Mouse (Mus musculus) common myeloid progenitor, adult 5-6 weeks (primary cell): ENCODE results near the gene Allc. TPM values are rescaled to one million over a fixed set of nuclear protein-coding genes. Genes with fewer than 3 reads are reported as not detected.

Experiments
- ATAC-seq: replicated peaks from 2 replicates; pipeline ENCODE4 v1.8.0; 2016; ENCODE audit warnings: low read depth, mild to moderate bottlenecking, moderate TSS enrichment, inconsistent platforms; ENCODE audit not compliant: poor library complexity, severe bottlenecking
- total RNA-seq: library from RNA; stranded (forward); fragments of 200-1000, 187-1606 nt; gene quantifications from 2 replicates; pipeline ENCODE4 v1.2.3, GENCODE M21; 2017

Gene Allc
- total RNA-seq, 1 experiment from 2014 or later, result not detected

DNA sequence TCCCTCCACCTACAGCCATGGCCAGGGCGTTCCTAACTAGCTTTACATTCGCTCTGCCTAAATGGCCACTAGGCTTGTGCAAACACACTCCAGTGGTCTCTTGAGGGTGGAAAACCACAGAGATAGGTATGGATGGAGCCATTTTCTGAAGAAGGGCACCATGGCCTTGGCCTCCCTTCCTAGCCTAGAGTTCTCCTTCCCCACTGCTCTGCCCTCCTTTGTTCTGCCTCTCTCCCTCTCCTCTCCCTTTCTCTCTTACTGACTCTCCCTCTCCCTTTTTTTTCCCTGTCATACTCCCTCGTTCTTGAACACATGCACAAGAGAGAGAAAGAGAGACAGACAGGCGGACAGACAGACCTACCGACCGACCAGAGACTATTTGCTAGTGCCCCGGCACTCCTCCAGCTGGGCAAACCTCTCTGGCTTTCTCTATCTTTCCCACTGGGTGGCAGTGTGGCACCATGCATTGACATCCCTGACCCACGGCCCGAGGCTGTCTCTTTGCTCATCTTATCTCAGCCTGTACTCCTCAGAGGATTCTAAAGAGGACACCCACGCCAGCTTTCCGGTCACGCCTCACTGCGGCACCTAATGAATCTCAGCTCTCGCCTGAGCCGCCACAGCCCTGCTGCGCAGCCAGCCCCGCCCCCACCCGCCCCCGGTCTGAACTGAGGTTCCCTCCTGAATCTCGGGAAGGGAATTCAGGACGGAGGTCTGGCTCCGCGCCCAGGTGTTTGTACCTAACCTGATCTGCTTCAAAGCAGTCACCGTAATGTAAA is 7.0 kb upstream of the Allc start:
- peak; percentile 97 for ATAC-seq

DNA sequence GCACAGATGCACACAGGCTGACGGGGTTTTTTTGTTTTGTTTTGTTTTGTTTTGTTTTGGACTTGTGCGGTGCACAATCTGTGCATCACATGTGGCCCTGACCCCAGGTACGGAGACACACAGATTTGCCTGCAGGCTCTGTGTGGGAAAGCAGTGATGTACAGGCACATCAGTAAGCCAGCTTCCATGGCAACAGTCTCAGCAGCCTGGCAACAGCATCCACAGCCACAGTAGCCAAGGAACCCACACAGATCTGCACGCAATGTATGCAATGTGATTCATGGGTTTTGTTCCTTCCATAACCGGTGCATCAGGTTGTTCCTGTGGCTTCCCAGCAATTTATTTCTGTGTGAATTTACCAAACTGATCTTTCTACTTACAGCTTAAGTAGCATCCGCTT is 5.6 kb upstream of the Allc start:
- ATAC-seq, result no peak

GRCm38 (mm10) chr12:28584036-28584435 is 1.7 kb upstream of the Allc start:
- ATAC-seq, result no peak

DNA sequence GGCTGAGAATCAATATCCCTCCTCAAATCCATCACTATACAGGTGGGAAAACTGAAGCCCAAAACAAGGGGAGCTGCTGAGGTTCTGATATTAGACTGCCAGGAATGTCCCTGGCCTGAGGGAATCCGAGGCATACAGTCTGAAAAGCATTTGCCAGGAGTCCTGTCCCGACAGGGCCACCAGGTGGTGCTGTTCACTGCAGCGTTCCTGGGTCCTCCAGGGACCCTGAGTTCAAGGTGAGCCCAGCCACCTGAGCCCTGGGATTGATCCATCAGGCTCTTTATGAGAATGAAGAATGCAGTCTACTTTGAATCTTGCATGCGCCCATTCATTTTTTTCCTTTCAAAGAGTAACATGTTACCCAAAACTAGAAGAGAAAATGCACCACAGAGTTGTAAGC is 3.2 kb downstream of the Allc start:
- no peak for ATAC-seq

- ATAC-seq, result no peak
Observed at GRCm38 (mm10) chr12:28578147-28578546, 4.2 kb downstream of the Allc start.

DNA sequence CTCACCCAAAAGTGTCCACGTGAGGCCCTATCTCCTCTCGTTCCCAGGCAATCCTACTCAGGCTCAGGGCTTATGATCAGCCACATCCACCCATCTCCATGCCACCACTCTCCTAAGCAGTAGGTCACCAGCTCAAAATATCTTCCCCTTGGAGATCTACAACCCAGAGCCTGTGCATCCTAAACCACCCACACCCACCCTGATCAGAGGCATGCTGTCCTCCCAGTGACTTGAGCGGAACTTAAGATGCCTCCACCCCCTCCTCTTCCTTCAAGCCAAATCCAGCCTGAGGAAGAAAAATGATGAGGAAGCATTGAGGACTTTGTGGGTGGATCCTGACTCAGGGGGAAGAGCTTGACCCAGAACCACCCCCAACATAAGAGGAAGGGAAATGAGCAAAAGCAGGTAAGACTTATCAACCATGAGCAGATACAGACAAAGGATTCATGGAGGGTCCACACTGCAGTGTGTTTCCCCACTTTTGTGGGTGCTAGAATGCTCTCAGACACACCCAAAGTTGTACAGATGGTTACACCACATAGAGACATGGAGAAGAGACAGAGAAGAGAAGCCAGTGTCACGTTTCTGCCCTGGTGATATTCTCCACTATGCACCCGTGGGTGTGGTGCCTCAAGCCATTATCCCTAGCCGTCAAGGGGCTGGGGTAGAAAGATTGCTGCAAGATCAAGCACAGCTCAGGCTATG is 6.8 kb downstream of the Allc start:
- ATAC-seq, result no peak

DNA sequence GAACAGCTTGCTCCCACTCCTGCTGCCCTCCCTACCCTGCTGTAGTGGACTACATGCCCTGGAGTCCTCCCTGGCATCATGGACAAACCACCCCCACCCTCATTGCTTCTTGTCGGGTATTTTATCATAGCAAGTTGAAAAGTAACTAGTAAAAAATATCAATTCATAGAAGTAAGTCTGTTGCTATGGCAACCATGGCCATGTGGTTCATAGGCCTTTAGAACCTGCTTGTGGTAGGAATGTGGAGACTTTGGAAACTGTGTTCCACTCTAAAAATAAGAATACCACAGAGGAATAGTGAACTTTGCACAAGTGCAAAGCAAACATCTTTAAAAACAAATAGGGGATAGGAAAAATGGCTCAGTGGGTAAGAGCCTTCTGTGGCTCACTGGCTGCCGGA is 10.1 kb downstream of the Allc start:
- ATAC-seq, result no peak

DNA sequence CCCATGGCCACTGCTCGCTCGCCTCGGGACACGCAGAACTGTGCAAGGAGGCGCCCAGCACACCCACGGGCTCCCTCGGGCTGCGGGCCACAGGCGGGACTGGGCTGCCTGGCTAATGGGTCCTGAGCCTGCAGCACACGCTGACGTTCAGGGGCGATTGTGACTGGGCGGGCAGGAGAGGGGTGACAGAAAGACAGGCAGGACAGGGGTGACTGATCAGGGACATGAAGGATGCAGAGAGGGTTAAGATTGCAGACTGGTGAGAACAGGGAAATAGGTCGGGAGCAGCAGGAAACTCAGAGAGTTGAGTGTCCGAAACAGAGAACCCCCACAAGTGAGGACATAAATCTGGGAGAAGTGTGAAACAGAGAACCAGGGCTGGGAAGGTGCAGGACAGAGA is 30.0 kb downstream of the Allc start, which contains the start of gene Dcdc2c:
TSS of gene Dcdc2c (minus strand) at position 101 of the 400 bp plus-strand sequence.
- ATAC-seq, result no peak

- ATAC-seq, result no peak
Observed at GRCm38 (mm10) chr12:28551775-28552174, 30.5 kb downstream of the Allc start.

GRCm38 (mm10) chr12:28548887-28549286 is 33.4 kb downstream of the Allc start:
- no peak for ATAC-seq

DNA sequence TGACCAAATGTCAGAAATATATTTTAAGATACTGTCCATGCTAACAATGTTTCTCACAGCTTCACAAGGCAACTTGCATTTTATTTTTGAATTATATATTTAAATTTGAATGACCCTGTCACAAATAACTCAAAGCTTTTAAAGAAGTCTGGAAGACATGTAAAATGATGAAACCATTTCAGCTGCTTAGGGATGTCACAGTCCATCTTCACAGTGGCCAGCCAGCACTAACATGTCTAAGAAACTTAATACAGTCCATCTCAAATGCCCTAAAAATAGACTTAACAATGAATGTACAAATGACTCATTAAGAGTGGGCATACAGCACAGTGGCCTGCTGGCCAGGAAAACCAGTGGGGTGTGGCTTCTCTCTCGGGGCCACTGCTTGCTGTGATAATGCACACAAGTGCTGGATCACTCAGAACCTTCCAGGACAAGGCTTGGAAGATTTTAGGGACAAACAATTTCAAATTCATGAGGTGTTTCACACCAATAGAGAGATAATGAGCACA is 68.0 kb downstream of the Allc start:
- no peak for ATAC-seq

- no peak for ATAC-seq
Observed at GRCm38 (mm10) chr12:28509699-28510280, 72.5 kb downstream of the Allc start.

Other genes starting within 250 kb of the Allc start
- gene Dcdc2c, start 30.1 kb downstream of the Allc start, total RNA-seq, result not detected in 2 replicates
- not detected in 2 replicates for gene Colec11, start 40.9 kb upstream of the Allc start, total RNA-seq
- gene Rps7, start 53.4 kb upstream of the Allc start, total RNA-seq, result 5,654 and 5,856 TPM in 2 replicates
- gene Rnaseh1, start 67.1 kb upstream of the Allc start, total RNA-seq, result 20.8 and 21.5 TPM in 2 replicates
- 34.9 and 49.0 TPM in 2 replicates for gene Adi1, start 92.7 kb upstream of the Allc start, total RNA-seq
- 57.3 and 57.8 TPM in 2 replicates for gene Trappc12, start 167.9 kb upstream of the Allc start, total RNA-seq
- 21.7 and 27.4 TPM in 2 replicates for gene Eipr1, start 169.3 kb upstream of the Allc start, total RNA-seq